Mouse (Mus musculus) adrenal gland, adult (tissue): Measurements from ENCODE around the gene Gm9639.
"Not testable (repeated sequence)": the region's sequence is repeated elsewhere in the genome, so short reads cannot be mapped to it uniquely, and the experiment has no call there.

Experiments used
- DNase-seq, 2 experiments: peaks; one replicate each; pipeline ENCODE4 v3.0.0; 2022 to 2023; ENCODE audit warnings: low spot score in 1 of 2; ENCODE audit not compliant: inconsistent age in 2 of 2

Gm9639 gene

DNA sequence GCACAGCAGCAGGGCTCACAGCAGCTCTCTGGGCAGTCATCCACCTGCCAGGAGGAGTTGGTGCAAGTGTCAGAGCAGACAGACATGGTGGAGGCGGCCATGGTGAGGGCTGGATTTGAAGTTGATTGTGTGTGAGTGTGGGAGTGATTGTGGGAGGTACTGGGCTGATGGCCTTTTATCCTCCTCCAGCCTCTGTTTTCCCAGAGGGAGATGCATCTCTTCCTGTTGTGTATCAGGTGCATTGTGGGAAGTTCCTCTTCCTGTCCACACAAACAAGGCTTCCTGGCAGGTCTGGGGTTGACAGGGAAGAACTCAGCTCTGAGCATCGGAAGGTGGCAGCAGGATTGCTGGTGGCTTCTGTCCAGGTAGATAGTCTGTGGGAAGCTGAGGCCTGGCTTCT lies at the start of gene Gm9639:
TSS of gene Gm9639 (minus strand) at position 101 of the 400 bp plus-strand sequence.
- DNase-seq, result no peak

DNA sequence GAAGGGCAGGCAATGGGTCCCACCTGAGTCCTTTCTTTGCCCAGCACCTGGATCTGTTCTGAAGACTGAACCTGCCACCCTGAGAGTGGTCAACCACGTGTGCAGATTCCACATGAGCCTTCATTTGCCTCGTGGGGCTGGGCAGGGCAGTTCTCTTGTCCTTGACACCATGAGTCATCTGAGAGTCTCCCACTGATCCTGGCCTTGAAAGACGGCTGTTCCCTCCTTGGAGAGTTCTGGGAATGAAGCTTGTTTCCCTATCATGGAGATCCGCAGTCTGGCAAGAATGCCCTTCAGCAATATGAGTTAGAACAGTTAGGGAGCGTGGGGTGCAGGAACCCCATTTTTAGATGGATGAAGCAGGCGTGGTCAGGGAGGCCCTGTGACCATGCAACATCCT lies 44.1 kb upstream of the Gm9639 start:
- peak; percentile 65 to 77 for DNase-seq

DNA sequence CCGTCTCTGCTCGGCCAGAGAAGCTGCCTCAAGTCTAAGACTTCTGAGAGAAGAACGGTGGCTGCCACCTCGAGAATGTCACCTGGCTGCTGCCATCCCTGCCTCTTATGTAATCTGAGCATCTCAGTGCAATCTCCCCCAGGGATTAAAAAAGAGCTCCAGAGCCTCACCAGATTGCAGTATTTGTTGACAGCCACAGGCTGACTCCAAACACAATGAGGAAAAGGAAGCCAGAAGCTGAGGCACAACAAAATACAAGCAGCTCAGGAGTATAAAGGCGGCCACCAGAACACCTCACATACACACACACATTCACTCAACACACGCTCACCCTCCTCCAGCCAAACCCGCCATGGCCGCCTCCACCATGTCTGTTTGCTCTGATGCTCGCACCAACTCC lies 40.8 kb upstream of the Gm9639 start, which contains the start of gene Krtap10-10:
TSS of gene Krtap10-10 (plus strand) at position 301 of the 400 bp plus-strand sequence.
- DNase-seq, result no peak

DNA sequence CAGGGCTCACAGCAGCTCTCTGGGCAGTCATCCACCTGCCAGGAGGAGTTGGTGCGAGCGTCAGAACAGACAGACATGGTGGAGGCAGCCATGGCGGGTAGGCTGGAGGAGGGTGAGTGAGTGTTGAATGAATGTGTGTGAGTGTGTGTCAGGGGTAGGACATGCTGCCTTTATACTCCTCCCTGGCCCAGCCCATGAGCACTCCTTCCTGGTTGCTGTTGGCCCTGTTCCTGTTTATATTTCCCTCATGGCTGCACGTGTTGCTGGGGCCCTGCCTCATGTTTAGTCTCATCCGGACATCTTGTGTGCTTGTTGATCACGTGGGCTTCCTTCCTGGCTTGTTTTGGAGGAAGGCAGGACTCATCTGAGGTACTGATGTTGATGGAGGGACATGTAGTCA lies 32.1 kb upstream of the Gm9639 start, which contains the start of gene Krtap10-4:
TSS of gene Krtap10-4 (minus strand) at position 145 of the 400 bp plus-strand sequence.
- DNase-seq, result no peak

DNA sequence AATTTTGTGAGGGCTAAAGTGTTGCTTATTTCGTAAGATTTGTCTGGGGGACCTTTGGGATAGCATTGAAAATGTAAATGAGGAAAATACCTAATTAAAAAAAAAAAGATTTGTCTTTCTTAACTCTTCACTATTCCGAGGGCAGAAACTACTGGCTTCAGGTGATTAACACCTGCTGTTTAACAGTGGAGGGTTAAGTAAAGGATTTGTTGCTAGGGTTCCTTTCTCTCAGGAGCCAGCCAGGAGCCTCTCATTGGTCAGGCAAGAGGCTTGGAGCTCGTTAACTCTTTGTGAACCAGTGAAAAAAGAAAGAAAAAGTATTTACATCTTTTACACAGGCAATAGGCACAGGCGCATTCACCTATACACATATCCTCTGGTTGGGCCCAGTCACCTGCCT lies 24.3 kb upstream of the Gm9639 start:
- no peak for DNase-seq

DNA sequence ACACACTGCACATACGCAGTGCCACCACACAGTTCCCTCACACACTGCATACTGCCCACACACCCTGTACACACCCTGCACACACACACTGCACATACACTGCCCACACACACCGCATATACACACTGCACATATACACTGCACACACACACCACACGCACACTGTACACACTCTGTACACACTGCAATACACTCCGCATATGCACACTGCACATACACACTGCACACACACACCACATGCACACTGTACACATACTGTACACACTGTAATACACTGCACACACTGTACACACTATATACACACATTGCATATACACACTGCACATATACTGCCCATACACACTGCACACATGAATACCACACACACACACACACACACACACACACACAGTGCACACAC lies 23.6 kb upstream of the Gm9639 start:
- no peak for DNase-seq

DNA sequence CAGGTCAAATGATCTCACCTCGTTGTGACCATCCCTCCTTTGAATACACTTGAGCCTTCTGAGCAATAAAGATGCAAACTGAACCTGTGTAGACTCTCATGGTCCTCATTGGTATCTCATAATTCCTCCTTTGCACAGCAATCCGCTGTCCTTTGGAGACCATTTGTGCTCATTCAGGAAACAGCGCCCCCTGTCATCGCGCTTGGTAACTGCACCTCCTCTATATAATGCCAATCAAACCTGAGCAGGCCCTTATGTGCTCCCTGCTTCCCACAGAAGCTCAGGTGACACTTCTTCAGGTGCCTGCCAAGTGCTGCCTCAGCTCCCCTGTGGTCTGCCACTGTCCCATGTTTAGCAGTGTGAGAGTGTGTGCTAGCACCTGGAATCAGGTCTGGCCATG lies 20.6 kb upstream of the Gm9639 start:
- DNase-seq, result peak in 1 of 2 experiments; percentile 54

DNA sequence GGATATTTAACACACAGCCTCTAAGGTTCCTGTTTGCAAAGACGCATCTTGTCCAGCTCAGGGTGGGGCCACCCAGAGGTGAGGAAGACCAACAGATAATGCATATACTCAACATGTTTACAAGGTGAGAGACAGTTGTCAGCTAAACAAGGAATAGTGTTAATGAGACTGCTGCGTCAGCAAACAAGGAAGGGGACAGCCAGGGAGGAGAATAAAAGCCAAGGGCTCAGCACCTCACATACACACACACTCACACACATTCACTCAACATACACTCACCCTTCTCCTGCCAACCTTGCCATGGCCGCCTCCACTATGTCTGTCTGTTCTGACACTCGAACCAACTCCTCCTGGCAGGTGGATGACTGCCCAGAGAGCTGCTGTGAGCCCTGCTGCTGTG lies 19.5 kb upstream of the Gm9639 start, which contains the start of gene Gm2696:
TSS of gene Gm2696 (plus strand) at position 301 of the 400 bp plus-strand sequence.
- no peak for DNase-seq

DNA sequence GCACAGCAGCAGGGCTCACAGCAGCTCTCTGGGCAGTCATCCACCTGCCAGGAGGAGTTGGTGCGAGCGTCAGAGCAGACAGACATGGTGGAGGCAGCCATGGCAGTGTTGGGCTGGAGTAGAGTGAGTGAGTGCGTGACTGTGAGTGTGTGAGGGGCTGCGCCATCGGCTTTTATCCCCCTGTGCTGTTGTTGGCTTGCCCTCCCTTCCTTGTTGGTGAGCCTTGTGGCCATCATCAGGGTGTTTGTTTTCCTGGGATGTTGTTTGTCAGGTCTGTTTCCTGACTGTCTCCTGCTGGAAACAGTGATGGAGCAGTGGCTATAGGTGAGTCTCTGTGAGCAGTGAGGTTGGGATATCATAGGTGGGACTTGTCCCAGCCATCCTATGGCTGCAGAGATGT lies 16.9 kb upstream of the Gm9639 start, which contains the start of gene Gm9507:
TSS of gene Gm9507 (minus strand) at position 101 of the 400 bp plus-strand sequence.
- DNase-seq, result no peak

DNA sequence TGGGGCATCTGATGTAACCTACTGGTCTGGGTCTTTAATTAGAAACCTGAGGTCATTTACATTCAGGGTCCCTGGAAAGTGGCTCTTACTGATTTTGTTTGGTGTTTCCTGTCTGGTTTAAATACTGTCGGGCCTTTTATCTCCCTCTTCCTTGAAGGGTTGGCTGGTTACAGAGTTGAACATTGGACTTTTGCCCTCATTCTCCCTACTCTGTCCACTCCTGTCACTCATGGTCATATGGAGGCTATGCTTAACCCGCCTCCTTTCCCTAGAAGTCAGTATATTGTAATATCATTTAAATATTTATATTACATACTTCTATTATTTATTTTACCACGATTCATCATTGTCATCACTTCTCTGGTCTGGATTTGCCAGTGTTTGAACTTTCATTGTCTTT lies 9.2 kb upstream of the Gm9639 start:
- no peak for DNase-seq

DNA sequence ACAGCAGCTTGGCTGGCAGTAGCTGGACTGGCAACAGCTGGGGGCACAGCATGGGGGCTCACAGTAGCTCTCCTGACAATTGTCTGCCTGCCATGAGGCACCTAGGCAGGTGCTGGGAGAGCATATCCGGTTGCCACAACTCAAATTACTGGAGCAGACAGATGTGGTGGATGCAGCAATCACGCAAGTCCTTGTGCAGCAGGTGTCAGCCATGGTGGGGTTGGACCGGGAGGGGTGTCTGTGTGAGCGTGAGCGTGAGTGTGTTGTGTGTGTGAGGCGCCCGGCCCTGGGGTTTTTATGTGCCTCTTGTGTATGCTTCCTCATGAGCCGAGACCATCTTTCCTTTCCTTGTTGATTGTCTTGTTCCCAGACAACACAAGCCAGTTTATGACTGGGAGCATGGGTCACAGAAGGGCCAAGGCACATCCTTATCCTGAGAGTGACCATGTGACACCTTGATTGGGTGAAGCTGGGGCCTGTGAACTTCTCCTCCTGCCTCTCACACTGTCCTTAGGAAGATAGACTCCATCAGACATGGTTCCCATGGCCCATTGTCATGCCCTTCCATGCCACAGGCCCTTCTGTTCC lies 4.1 kb upstream of the Gm9639 start, which contains the start of gene Gm19668:
TSS of gene Gm19668 (minus strand) at position 213 of the 588 bp plus-strand sequence.
- DNase-seq, result no peak

DNA sequence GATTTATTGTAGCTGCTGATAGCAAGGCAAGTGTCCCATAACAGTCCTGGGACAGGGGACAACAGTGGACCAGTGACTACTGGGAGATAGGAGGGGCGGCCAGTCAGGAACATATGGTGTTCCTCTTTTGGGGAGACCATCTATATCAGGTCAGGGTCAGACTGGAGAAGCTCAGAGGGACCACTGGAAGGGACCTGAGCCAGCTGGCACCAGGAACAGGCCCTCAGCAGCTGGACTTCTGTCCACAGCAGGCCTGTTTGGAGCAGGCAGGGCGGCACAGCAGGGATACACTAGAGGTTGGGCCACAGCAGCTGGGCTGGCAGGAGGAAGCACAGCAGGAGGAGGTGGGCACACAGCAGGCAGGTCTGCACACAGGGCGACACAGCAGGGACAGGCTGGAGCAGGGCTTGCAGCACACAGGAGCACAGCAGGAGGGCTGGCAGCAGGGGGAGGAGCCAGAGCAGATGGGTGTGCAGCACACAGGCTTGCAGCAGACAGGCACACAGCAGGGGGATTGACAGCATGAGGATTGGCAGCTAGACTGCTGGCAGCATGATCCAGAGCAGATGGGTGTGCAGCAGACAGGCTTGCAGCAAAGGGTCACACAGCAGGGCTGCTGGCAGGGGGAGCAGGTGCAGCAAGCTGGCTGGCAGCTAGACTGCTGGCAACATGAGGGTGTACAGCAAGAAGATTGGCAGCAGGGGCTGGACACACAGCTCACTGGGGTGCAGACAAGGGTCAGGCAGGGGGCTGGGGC lies 3.5 kb upstream of the Gm9639 start:
- not testable (repeated sequence) for DNase-seq

DNA sequence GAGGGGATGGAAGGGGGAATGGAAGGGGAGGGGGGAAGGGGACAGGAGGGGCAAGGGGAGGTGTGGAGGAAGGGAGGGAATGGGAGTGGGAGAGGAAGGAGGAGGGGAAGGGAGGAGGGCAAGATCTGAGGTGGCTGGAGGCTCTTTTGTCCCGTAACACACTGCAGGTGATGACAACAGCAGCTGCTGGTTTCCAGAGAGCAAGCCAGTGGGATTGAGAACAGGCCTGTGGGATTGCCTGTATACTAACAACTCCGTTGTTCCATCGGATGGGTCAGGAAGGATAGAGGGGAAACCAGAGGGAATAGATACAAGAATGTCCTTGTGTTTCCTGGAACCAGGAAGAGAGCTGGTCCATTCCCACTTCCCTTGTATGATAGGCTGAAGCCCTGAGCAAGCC lies 2.8 kb upstream of the Gm9639 start:
- no peak for DNase-seq

DNA sequence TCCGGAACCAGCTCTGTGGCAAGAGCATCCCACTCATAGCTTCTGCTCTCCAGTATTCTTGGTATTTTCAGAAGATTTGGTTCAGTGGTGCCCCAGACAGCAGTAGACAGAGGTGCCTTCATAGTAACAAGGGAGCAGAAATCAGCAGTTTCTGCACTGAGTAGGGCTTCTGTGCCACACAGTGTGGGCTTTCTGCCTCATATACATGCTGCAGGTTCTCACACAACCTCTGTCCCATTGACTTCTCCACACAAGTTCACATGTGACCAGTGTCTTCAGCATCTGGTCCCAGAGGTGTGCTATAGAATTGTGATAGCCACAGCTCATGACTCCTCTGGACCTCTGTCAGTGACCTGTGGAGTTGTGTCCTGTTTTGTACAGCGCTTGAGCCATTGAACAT lies 6.3 kb downstream of the Gm9639 start:
- DNase-seq, result no peak

DNA sequence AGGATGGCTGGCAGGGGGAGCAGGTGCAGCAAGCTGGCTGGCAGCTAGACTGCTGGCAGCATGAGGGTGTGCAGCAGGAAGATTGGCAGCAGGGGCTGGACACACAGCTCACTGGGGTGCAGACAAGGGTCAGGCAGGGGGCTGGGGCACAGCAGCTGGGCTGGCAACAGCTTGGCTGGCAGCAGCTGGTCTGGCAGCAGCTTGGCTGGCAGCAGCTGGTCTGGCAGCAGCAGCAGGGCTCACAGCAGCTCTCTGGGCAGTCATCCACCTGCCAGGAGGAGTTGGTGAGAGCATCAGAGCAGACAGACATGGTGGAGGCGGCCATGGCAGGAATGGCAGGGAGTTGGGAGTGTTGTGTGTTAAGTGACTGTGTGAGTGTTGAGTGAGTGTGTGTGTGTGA lies 7.0 kb downstream of the Gm9639 start, which contains the start of gene Gm7137:
TSS of gene Gm7137 (minus strand) at position 325 of the 400 bp plus-strand sequence.
- not testable (repeated sequence) for DNase-seq

DNA sequence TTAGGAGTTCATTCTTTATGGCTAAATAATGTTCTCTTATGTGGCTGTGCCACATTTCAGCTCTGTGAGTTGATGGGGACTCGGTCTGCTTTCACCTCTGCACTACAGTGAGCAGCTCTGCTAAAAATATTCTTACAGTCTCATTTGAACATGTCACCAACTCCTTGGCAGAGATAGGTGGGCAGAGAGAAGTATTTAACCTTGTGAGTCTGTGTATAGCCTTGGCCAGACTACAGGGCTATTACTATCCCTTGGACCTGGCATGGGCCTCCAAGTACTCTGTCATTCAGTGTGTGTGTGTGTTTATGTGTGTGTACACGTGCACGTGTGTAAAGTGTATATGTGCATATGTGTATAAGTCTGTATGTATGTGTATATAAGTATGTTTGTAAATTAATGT lies 11.5 kb downstream of the Gm9639 start:
- DNase-seq, result not testable (repeated sequence)

DNA sequence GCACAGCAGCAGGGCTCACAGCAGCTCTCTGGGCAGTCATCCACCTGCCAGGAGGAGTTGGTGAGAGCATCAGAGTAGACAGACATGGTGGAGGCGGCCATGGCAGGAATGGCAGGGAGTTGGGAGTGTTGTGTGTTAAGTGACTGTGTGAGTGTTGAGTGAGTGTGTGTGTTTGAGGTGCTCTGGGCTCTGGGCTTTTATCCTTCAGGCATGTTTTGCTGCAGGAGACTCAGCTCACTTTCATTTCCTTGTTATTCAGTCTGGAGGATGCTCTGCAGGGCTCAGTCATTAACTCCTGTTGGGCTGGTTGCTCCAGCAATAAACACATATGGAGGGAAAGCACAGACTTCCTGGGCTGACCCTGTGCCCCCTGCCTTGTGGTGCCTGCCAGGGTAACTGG lies 12.4 kb downstream of the Gm9639 start, which contains the start of gene Gm3250:
TSS of gene Gm3250 (minus strand) at position 101 of the 400 bp plus-strand sequence.
- not testable (repeated sequence) for DNase-seq

DNA sequence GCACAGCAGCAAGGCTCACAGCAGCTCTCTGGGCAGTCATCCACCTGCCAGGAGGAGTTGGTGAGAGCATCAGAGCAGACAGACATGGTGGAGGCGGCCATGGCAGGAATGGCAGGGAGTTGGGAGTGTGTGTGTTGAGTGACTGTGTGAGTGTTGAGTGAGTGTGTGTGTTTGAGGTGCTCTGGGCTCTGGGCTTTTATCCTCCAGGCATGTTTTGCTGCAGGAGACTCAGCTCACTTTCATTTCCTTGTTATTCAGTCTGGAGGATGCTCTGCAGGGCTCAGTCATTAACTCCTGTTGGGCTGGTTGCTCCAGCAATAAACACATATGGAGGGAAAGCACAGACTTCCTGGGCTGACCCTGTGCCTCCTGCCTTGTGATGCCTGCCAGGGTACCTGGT lies 18.0 kb downstream of the Gm9639 start, which contains the start of gene Gm7138:
TSS of gene Gm7138 (minus strand) at position 101 of the 400 bp plus-strand sequence.
- DNase-seq, result not testable (repeated sequence)

DNA sequence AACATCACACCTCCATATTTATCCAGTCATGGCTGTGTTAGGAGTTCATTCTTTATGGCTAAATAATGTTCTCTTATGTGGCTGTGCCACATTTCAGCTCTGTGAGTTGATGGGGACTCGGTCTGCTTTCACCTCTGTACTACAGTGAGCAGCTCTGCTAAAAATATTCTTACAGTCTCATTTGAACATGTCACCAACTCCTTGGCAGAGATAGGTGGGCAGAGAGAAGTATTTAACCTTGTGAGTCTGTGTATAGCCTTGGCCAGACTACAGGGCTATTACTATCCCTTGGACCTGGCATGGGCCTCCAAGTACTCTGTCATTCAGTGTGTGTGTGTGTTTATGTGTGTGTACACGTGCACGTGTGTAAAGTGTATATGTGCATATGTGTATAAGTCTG lies 22.7 kb downstream of the Gm9639 start:
- DNase-seq, result not testable (repeated sequence)

DNA sequence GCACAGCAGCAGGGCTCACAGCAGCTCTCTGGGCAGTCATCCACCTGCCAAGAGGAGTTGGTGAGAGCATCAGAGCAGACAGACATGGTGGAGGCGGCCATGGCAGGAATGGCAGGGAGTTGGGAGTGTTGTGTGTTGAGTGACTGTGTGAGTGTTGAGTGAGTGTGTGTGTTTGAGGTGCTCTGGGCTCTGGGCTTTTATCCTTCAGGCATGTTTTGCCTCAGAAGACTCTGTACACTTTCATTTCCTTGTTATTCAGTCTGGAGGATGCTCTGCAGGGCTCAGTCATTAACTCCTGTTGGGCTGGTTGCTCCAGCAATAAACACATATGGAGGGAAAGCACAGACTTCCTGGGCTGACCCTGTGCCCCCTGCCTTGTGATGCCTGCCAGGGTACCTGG lies 23.7 kb downstream of the Gm9639 start, which contains the start of gene Gm3238:
TSS of gene Gm3238 (minus strand) at position 101 of the 400 bp plus-strand sequence.
- not testable (repeated sequence) for DNase-seq

DNA sequence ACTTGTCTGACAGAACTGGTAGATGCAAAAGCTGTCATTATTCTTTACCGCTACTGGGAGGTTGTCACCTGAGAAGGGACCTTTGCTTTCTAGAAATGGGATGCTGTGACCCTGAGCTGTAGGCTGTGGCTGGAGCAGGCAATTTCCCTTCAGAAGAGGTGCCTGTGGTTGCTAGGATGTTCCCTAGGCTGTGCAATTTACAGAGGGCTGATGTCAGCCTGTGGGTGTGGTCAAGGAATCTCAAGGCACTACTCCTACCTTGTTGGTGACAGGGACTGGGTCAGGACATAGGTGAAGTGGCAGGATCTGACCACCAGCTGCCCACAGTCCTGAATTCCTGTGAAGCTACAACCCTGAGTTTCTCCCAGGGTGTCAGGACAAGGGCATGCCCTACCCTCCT lies 25.1 kb downstream of the Gm9639 start:
- DNase-seq, result no peak

DNA sequence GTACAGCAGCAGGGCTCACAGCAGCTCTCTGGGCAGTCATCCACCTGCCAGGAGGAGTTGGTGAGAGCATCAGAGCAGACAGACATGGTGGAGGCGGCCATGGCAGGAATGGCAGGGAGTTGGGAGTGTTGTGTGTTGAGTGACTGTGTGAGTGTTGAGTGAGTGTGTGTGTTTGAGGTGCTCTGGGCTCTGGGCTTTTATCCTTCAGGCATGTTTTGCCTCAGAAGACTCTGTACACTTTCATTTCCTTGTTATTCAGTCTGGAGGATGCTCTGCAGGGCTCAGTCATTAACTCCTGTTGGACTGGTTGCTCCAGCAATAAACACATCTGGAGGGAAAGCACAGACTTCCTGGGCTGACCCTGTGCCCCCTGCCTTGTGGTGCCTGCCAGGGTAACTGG lies 35.3 kb downstream of the Gm9639 start, which contains the start of gene Gm3233:
TSS of gene Gm3233 (minus strand) at position 101 of the 400 bp plus-strand sequence.
- not testable (repeated sequence) for DNase-seq
